Mouse (Mus musculus) brain, embryonic 18.5 days (tissue): Measurements from ENCODE around the gene Sfxn5.

Experiments
- DNase-seq: peaks from one replicate; pipeline ENCODE4 v3.0.0-alpha.2; 2012; ENCODE audit warnings: low read depth, low spot score

The Sfxn5 gene

DNA sequence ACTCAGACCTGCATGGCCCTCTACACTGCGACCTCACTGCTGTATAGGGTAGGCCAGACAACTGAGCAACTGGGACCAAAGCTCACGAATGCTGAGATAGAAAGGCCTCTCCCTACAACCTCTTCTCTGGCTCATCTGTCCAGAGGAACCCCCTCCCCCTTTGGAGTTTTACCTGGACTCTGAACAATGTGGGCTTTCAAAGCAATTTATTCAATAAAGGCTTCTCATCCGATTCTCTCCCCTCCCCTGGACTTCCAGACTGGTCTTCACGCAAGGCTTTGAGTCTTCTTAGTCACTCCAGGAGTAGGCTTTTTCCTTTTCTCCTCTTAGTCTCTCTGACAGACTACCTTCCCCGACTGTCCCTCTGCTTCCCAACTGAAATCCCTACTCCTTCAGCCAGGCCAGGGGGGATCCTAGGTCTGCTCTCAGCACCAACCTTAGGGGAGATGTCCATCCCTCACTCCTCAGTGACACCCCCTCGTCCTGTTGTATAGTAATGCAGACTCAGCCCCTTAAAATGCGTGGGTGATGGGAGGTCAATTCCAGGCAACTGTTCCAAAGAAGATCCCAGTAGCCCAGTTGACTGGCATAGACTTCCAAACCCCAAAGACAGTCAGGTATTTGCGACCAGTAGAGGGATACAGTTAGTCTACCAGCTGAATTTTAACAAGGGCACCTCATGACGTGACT, 141.3 kb downstream of the Sfxn5 start:
- DNase-seq: no peak

GRCm38 (mm10) chr6:85190671-85191070, 142.6 kb downstream of the Sfxn5 start:
- DNase-seq: no peak

DNA sequence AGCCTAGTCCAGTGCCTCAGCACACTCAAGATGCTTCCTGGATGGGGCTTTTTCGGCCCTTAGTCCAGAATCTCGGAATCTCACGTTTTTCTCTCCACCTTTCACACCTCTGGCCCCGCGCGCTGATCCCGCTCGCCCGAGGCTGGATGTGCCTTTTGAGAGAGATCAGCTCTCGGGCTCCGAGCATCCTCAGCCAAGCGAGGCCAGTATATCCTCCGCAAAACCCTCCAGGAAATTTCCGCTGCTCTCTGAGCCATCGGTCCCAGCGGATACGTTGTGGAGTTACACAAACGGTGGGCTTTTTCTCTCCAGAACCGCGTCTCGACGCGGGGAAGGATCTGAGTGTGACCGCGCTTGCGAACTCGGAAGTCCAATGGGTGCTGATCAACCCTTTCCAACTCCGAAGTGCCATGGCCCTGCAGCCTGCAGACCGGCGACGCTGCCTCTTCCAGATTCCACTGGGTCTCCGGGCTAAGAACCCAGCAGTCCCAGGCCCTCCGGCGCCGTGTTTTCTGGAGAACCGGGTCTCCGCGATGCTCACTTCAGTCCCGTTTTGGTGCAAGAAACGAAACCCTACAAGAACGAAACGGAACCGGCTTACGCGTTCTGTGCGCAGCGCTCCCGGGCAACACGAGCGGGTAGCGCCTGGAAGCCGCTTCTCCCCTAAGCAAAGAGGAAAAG, 143.2 kb downstream of the Sfxn5 start:
- no peak for DNase-seq

DNA sequence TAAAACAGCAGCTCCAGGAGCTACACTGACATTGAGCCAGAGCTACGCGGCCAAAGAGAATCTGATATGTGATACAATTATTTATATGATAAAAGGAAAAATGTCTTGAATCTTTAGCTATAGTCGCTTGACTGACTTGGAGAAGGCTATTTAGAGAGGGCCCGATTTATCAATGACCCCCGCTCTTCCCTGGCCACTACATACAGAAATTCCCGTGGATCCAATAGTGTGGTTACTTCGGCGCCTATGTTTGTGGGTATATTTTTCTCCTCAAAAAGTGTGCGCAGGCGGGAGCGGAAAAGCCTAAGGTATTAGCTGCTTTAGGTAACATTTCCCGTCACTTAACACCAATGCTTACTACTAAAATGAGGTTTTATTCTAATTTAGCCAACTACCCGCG, 143.9 kb downstream of the Sfxn5 start:
- DNase-seq: no peak

GRCm38 (mm10) chr6:85188256-85189110, 144.7 kb downstream of the Sfxn5 start:
- DNase-seq: no peak

DNA sequence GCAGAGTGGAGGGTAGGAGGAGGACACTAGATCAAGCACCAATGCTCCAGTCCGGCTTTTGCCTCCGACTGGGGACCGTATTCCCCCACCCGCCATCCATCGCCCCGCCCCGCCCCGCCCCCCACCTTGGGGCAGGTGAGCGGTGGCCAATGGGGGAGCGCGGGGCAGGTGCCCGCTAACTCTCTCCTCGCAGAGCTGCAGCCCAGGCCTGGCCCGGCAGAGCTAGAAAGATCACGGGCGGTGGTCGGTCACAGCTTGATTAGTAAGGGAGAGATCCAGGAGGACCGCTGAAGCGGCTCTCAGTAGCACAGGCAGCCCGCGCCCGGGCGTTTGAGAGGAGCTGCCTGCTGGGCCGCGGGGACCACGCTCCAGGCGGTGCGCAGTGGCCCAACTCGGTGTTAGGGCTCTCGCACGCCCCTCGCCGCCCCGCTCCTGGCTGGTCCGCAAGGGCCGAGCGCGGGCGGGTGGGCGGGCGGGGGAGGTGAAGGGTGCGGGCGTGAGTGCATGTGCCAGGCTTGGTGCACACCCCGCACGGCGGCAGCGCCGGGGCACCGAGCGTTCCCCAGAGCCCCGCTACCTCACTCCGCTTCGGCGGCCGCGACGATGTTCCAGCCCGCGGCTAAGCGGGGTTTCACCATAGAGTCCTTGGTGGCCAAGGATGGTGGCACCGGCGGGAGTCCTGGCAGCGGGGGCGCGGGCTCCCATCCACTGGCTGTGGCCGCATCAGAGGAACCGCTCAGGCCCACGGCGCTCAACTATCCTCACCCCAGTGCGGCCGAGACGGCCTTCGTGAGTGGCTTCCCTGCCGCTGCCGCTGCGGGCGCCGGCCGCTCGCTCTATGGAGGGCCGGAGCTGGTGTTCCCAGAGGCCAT, 145.6 kb downstream of the Sfxn5 start, which contains the start of gene Emx1:
Gene Emx1 (plus strand): TSS at position 99 of the 872 bp plus-strand sequence.
- no peak for DNase-seq

- no peak for DNase-seq
These were observed 146.5 kb downstream of the Sfxn5 start for GRCm38 (mm10) chr6:85186744-85187059.

GRCm38 (mm10) chr6:85186033-85186743, 147.0 kb downstream of the Sfxn5 start:
- no peak for DNase-seq

DNA sequence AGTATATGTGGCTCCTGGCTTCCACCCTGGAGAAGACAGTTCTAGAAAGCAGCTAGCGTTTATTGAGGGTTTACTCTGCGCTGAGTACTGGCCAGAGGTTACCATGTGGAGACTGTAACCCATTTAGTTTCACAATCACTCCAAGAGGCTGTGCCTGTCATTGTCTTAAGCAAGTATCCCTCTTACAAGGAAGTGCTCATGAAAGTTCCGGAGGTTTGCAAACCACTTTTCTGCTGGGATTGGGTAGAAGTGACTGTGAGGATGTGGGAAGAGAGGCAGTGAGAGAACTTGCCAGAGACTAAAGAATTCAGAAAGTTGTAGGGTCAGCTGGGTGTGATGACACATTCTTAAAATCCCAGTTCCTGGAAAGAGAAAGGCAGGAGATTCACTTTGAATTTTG, 149.3 kb downstream of the Sfxn5 start:
- no peak for DNase-seq

- no peak for DNase-seq
These were observed 153.2 kb downstream of the Sfxn5 start for GRCm38 (mm10) chr6:85180036-85180435.

DNA sequence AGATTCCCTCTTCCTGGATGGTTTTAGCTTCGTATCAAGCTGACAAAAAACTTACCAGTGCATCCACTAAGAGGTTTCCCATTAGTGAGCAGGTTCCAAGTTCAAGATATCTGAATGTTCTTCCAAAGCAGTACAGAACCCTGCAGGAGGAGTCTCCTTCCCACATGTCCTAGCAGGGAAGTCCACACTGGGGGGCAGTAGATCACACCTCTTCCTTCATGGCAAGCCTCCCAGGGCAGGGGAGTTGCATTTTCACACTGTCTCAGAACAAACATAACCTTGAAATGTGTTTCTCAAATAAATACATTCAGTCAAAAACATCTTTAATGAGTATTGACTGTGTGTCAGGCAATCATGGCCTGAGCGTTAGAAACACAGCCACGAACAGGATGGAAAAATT, 153.7 kb downstream of the Sfxn5 start:
- no peak for DNase-seq

GRCm38 (mm10) chr6:85165440-85165921, 167.7 kb downstream of the Sfxn5 start:
- no peak for DNase-seq
